Mouse (Mus musculus): Measurements from ENCODE around the gene Vmn1r27.

Gene Vmn1r27

GRCm38 (mm10) chr6:58218721-58219120 is at the start of gene Vmn1r27:
Gene Vmn1r27 (minus strand): TSS chr6:58218821.
- DNase-seq: no peak

- DNase-seq: no peak
Measured at GRCm38 (mm10) chr6:58261737-58262136, 43.1 kb upstream of the Vmn1r27 start, which contains the start of gene Vmn1r28. Gene Vmn1r28 (plus strand): TSS chr6:58262037.

GRCm38 (mm10) chr6:58216119-58216518 is 2.5 kb downstream of the Vmn1r27 start:
- DNase-seq: no peak
